Mouse (Mus musculus): ENCODE results near the gene Cntnap5a. TPM values are rescaled to one million over a fixed set of nuclear protein-coding genes. Genes with fewer than 3 reads are reported as not detected.

Cntnap5a gene
- polyA plus RNA-seq, 1 experiment from 2014 or later: not detected

GRCm38 (mm10) chr1:115990204-115990603 lies 305.6 kb downstream of the Cntnap5a start:
- Histone ChIP-seq H3K4me2 (ENCODE audit: low read depth, severe bottlenecking) (no peak overlapping the region), H3K4me3 (ENCODE audit: low read depth, low read length) (no peak overlapping the region), H3K36me3 (ENCODE audit: control insufficient read depth, insufficient read depth, low read length) (no peaks in the 10 kb centered on the region), H3K4me1 (ENCODE audit: control insufficient read depth, insufficient read depth, low read length) (no peaks in the 10 kb centered on the region), H3K9me3 (ENCODE audit: control insufficient read depth, low read length) (no peaks in the 10 kb centered on the region), H3K27ac (replicated peaks; ENCODE audit: low read depth, low read length) (no peak overlapping the region), H3K9ac (ENCODE audit: low read length) (no peak overlapping the region), H3K27me3 (ENCODE audit: control insufficient read depth, insufficient read depth, low read length) (no peaks in the 10 kb centered on the region)
- no peak for DNase-seq (ENCODE audit: low spot score)
- no peak for ATAC-seq (ENCODE audit: insufficient number of reproducible peaks, low FRiP score, low TSS enrichment, low read depth)
- 90% methylated on average over 1 of the region's 1 CpGs for WGBS

- 85% methylated on average over 2 of the region's 2 CpGs for WGBS
- Histone ChIP-seq H3K36me3 (ENCODE audit: control insufficient read depth, insufficient read depth, low read length) (no peaks in the 10 kb centered on the region), H3K4me3 (ENCODE audit: low read depth, low read length) (no peak overlapping the region), H3K9ac (ENCODE audit: low read length) (no peak overlapping the region), H3K27ac (replicated peaks; ENCODE audit: low read depth, low read length) (no peak overlapping the region), H3K27me3 (ENCODE audit: control insufficient read depth, insufficient read depth, low read length) (no peaks in the 10 kb centered on the region), H3K4me2 (ENCODE audit: low read depth, severe bottlenecking) (no peak overlapping the region), H3K9me3 (ENCODE audit: control insufficient read depth, low read length) (no peaks in the 10 kb centered on the region), H3K4me1 (ENCODE audit: control insufficient read depth, insufficient read depth, low read length) (no peaks in the 10 kb centered on the region)
- ATAC-seq (ENCODE audit: insufficient number of reproducible peaks, low FRiP score, low TSS enrichment, low read depth): no peak
- DNase-seq (ENCODE audit: low spot score): no peak
Observed at GRCm38 (mm10) chr1:116015768-116016167, 331.2 kb downstream of the Cntnap5a start.

- Histone ChIP-seq H3K9me3 (ENCODE audit: control insufficient read depth, low read length) (no peaks in the 10 kb centered on the region), H3K36me3 (ENCODE audit: control insufficient read depth, insufficient read depth, low read length) (no peaks in the 10 kb centered on the region), H3K9ac (ENCODE audit: low read length) (no peak overlapping the region), H3K4me3 (ENCODE audit: low read depth, low read length) (no peak overlapping the region), H3K4me2 (ENCODE audit: low read depth, severe bottlenecking) (no peak overlapping the region), H3K4me1 (ENCODE audit: control insufficient read depth, insufficient read depth, low read length) (no peaks in the 10 kb centered on the region), H3K27me3 (ENCODE audit: control insufficient read depth, insufficient read depth, low read length) (no peaks in the 10 kb centered on the region), H3K27ac (replicated peaks; ENCODE audit: low read depth, low read length) (no peak overlapping the region)
- WGBS: 87% methylated on average over 1 of the region's 1 CpGs
- DNase-seq (ENCODE audit: low spot score) (no peak), ATAC-seq (ENCODE audit: insufficient number of reproducible peaks, low FRiP score, low TSS enrichment, low read depth) (no peak)
Observed at GRCm38 (mm10) chr1:116029653-116030052, 345.1 kb downstream of the Cntnap5a start.

- DNase-seq (ENCODE audit: low spot score): no peak
- Histone ChIP-seq H3K27me3 (ENCODE audit: control insufficient read depth, insufficient read depth, low read length) (no peaks in the 10 kb centered on the region), H3K4me2 (ENCODE audit: low read depth, severe bottlenecking) (no peak overlapping the region), H3K9me3 (ENCODE audit: control insufficient read depth, low read length) (no peaks in the 10 kb centered on the region), H3K9ac (ENCODE audit: low read length) (no peak overlapping the region), H3K4me1 (ENCODE audit: control insufficient read depth, insufficient read depth, low read length) (no peaks in the 10 kb centered on the region), H3K36me3 (ENCODE audit: control insufficient read depth, insufficient read depth, low read length) (no peaks in the 10 kb centered on the region), H3K4me3 (ENCODE audit: low read depth, low read length) (no peak overlapping the region), H3K27ac (replicated peaks; ENCODE audit: low read depth, low read length) (no peak overlapping the region)
- WGBS: 77% methylated on average over 1 of the region's 1 CpGs
- ATAC-seq (ENCODE audit: insufficient number of reproducible peaks, low FRiP score, low TSS enrichment, low read depth): no peak
Observed at GRCm38 (mm10) chr1:116035897-116036296, 351.3 kb downstream of the Cntnap5a start.

GRCm38 (mm10) chr1:116036894-116037293 lies 352.3 kb downstream of the Cntnap5a start:
- H3K36me3 ChIP-seq (ENCODE audit: control insufficient read depth, insufficient read depth, low read length): no peaks in the 10 kb centered on the region
- no peak overlapping the region for H3K4me2 ChIP-seq (ENCODE audit: low read depth, severe bottlenecking)
- H3K27ac ChIP-seq (replicated peaks; ENCODE audit: low read depth, low read length): no peak overlapping the region
- no peak for DNase-seq (ENCODE audit: low spot score)
- no peaks in the 10 kb centered on the region for H3K27me3 ChIP-seq (ENCODE audit: control insufficient read depth, insufficient read depth, low read length)
- no peak for ATAC-seq (ENCODE audit: insufficient number of reproducible peaks, low FRiP score, low TSS enrichment, low read depth)
- H3K9me3 ChIP-seq (ENCODE audit: control insufficient read depth, low read length): no peaks in the 10 kb centered on the region
- H3K9ac ChIP-seq (ENCODE audit: low read length): no peak overlapping the region
- H3K4me1 ChIP-seq (ENCODE audit: control insufficient read depth, insufficient read depth, low read length): no peaks in the 10 kb centered on the region
- WGBS: 82% methylated on average over 2 of the region's 2 CpGs
- H3K4me3 ChIP-seq (ENCODE audit: low read depth, low read length): no peak overlapping the region

- ATAC-seq (ENCODE audit: insufficient number of reproducible peaks, low FRiP score, low TSS enrichment, low read depth) (no peak), DNase-seq (ENCODE audit: low spot score) (no peak)
- H3K9me3 ChIP-seq (ENCODE audit: control insufficient read depth, low read length): no peaks in the 10 kb centered on the region
- H3K4me3 ChIP-seq (ENCODE audit: low read depth, low read length): no peak overlapping the region
- H3K36me3 ChIP-seq (ENCODE audit: control insufficient read depth, insufficient read depth, low read length): no peaks in the 10 kb centered on the region
- H3K27me3 ChIP-seq (ENCODE audit: control insufficient read depth, insufficient read depth, low read length): no peaks in the 10 kb centered on the region
- H3K4me1 ChIP-seq (ENCODE audit: control insufficient read depth, insufficient read depth, low read length): no peaks in the 10 kb centered on the region
- 47% methylated on average over 1 of the region's 1 CpGs for WGBS
- no peak overlapping the region for H3K9ac ChIP-seq (ENCODE audit: low read length)
- no peak overlapping the region for H3K4me2 ChIP-seq (ENCODE audit: low read depth, severe bottlenecking)
- no peak overlapping the region for H3K27ac ChIP-seq (replicated peaks; ENCODE audit: low read depth, low read length)
Observed at GRCm38 (mm10) chr1:116044083-116044482, 359.5 kb downstream of the Cntnap5a start.

- H3K4me3 ChIP-seq (ENCODE audit: low read depth, low read length): no peak overlapping the region
- no peak overlapping the region for H3K4me2 ChIP-seq (ENCODE audit: low read depth, severe bottlenecking)
- H3K27me3 ChIP-seq (ENCODE audit: control insufficient read depth, insufficient read depth, low read length): no peaks in the 10 kb centered on the region
- 87% methylated on average over 3 of the region's 3 CpGs for WGBS
- no peak overlapping the region for H3K9ac ChIP-seq (ENCODE audit: low read length)
- no peaks in the 10 kb centered on the region for H3K9me3 ChIP-seq (ENCODE audit: control insufficient read depth, low read length)
- H3K36me3 ChIP-seq (ENCODE audit: control insufficient read depth, insufficient read depth, low read length): no peaks in the 10 kb centered on the region
- DNase-seq (ENCODE audit: low spot score) (no peak), ATAC-seq (ENCODE audit: insufficient number of reproducible peaks, low FRiP score, low TSS enrichment, low read depth) (no peak)
- H3K4me1 ChIP-seq (ENCODE audit: control insufficient read depth, insufficient read depth, low read length): no peaks in the 10 kb centered on the region
- no peak overlapping the region for H3K27ac ChIP-seq (replicated peaks; ENCODE audit: low read depth, low read length)
Observed at GRCm38 (mm10) chr1:116107010-116107723, 422.6 kb downstream of the Cntnap5a start.

- DNase-seq (ENCODE audit: low spot score) (no peak), ATAC-seq (ENCODE audit: insufficient number of reproducible peaks, low FRiP score, low TSS enrichment, low read depth) (no peak)
- no peak overlapping the region for H3K4me3 ChIP-seq (ENCODE audit: low read depth, low read length)
- no peak overlapping the region for H3K9ac ChIP-seq (ENCODE audit: low read length)
- H3K9me3 ChIP-seq (ENCODE audit: control insufficient read depth, low read length): no peaks in the 10 kb centered on the region
- H3K4me1 ChIP-seq (ENCODE audit: control insufficient read depth, insufficient read depth, low read length): no peaks in the 10 kb centered on the region
- no peak overlapping the region for H3K27ac ChIP-seq (replicated peaks; ENCODE audit: low read depth, low read length)
- no peaks in the 10 kb centered on the region for H3K27me3 ChIP-seq (ENCODE audit: control insufficient read depth, insufficient read depth, low read length)
- H3K36me3 ChIP-seq (ENCODE audit: control insufficient read depth, insufficient read depth, low read length): no peaks in the 10 kb centered on the region
- no peak overlapping the region for H3K4me2 ChIP-seq (ENCODE audit: low read depth, severe bottlenecking)
Observed at GRCm38 (mm10) chr1:116107724-116108058, 423.1 kb downstream of the Cntnap5a start.

- no peak overlapping the region for H3K4me2 ChIP-seq (ENCODE audit: low read depth, severe bottlenecking)
- no peak for DNase-seq (ENCODE audit: low spot score)
- no peak overlapping the region for H3K9ac ChIP-seq (ENCODE audit: low read length)
- ATAC-seq (ENCODE audit: insufficient number of reproducible peaks, low FRiP score, low TSS enrichment, low read depth): no peak
- H3K4me1 ChIP-seq (ENCODE audit: control insufficient read depth, insufficient read depth, low read length): no peaks in the 10 kb centered on the region
- no peaks in the 10 kb centered on the region for H3K9me3 ChIP-seq (ENCODE audit: control insufficient read depth, low read length)
- H3K27ac ChIP-seq (replicated peaks; ENCODE audit: low read depth, low read length): no peak overlapping the region
- H3K36me3 ChIP-seq (ENCODE audit: control insufficient read depth, insufficient read depth, low read length): no peaks in the 10 kb centered on the region
- H3K27me3 ChIP-seq (ENCODE audit: control insufficient read depth, insufficient read depth, low read length): no peaks in the 10 kb centered on the region
- H3K4me3 ChIP-seq (ENCODE audit: low read depth, low read length): no peak overlapping the region
Observed at GRCm38 (mm10) chr1:116108381-116108780, 423.8 kb downstream of the Cntnap5a start.

Data from limb, embryonic 11.5 days (tissue).